Mouse (Mus musculus): ENCODE results near the gene Gm10663.

DNA sequence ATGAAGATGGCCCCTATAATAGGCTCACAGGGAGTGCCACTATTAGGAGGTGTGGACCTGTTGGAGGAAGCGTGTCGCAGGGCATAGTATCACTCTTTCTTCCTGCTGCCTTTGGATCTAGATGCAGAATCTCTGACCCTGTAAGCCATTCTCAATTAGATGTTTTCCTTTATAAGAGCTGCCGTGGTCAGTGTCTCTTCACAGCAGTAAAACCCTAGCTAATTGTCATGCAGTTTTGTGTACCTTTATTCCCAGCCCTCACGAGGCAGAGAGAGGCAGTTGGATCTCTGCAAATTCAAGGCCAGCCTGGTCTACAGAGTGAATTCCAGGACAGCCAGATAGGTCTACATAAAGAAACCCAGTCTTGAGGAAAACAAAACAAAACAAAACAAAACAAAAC lies 12.6 kb upstream of the Gm10663 start:
- TF ChIP-seq POLR2A (IDR thresholded peaks at IDR 0.05; ENCODE audit: low read depth, low read length): no peak
- TF ChIP-seq CTCF (IDR thresholded peaks at IDR 0.05; ENCODE audit: borderline replicate concordance, insufficient read depth, low read length): no peak
